Comparison of ENCODE assay signal across 14 mouse cellular contexts in genomic region chr7:141994121-141994520, GRCm38 (mm10). TPM values are rescaled to one million over a fixed set of nuclear protein-coding genes. Genes with fewer than 3 reads are reported as not detected.
DNase-seq lines count a peak whose midpoint lies in the region.
"Had no signal": no experiment of that assay in that cellular context is flagged by ENCODE, and none has a peak within 500 bp of the region (broad histone marks: within the 10 kb centered on the region; RNA-seq: fewer than 3 reads in every experiment).

No protein-coding gene starts in this region.

- peak; percentile 18 for DNase-seq in adrenal gland, adult 2 months
- DNase-seq in adrenal gland, postnatal 25 days: no peak
- DNase-seq in adrenal gland, postnatal 14 days: peak; percentile 34
- DNase-seq in adrenal gland, adult 18-20 months (ENCODE audit: low spot score in 2 of 2): no peak
- DNase-seq in adipocyte (ENCODE audit: low spot score): peak; percentile 80
- DNase-seq in urinary bladder, postnatal 25 days (ENCODE audit: low spot score): no peak
- DNase-seq: B cell, adult 2 months; cerebellum, adult 11-12 months; cerebellum, adult 2 months; cerebellum, adult 9-10 months; cerebellum, postnatal 10 days; cerebellum, postnatal 25 days; forebrain, postnatal 0 days had no signal

RNA-seq across cellular contexts. Expression of gene Brsk2, which starts 44.6 kb away (rescaled TPM):
- 1 to 10 TPM; 3.1 to 3.8 TPM for total RNA-seq in adrenal gland, adult 2 months (2021)
- polyA plus RNA-seq in adrenal gland, adult 2 months (2012; rRNA removed): 2.1 and 2.5 TPM in 2 replicates
- total RNA-seq in adrenal gland, postnatal 25 days (2021): 1.1 and 1.7 TPM in 2 replicates
- total RNA-seq in adrenal gland, postnatal 14 days (2021): 3.0 and 4.0 TPM in 2 replicates
- total RNA-seq in adrenal gland, adult 18-20 months (2021): 1 to 10 TPM; 1.8 to 2.1 TPM
- polyA plus RNA-seq: G1E had no signal

Comparison
In these comparisons a context has a peak if more than half of its experiments do, and no peak if none do; other contexts are left out.
1. DNase-seq: peak in adrenal gland, adult 2 months (single experiment), adrenal gland, postnatal 14 days (single experiment) and adipocyte (single experiment); none in adrenal gland, postnatal 25 days (single experiment), adrenal gland, adult 18-20 months (0 of 2) and urinary bladder, postnatal 25 days (single experiment).